Mouse (Mus musculus) liver, embryonic 14.5 days (tissue): ENCODE data around the gene Rnasek.

ENCODE experiments used
- CTCF ChIP-seq: IDR thresholded peaks from 2 replicates; pipeline ENCODE4 v1.5.1; 2016; ENCODE audit warnings: antibody characterized with exemption, low read depth, control low read depth
- EP300 ChIP-seq: IDR thresholded peaks from 2 replicates; pipeline ENCODE4 v1.6.1; 2016; ENCODE audit warnings: antibody characterized with exemption, low read depth

DNA sequence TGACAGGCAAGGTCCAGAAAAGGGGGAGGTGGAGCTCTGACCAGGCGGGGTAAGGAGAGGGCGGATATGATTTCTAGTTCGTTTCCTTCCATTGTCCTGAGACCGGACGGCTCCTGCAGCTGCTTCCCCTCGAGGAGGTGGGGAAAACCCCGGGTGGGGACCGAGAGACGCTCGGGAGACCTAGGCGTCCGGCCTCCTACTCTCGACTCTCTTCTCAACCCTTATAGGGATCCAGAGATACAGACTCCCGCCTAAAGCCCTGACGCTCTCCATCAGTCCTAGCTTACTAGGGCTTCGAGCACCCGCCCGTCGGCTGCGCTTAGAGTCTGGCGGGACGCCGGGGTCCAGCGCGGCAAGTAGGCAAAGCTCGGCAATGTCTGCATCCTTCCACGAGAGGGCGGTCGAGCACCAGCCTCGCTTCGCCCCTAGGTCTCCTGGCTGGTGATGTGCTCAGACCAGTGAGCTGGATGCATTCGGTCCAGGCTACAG is 9.4 kb downstream of the Rnasek start:
- peak; percentile 99 for TF ChIP-seq CTCF
- TF ChIP-seq EP300 = no peak
